Mouse (Mus musculus) right cerebral cortex, postnatal 25 days (tissue): ENCODE measurements around the gene Rab3d.
"Not testable (repeated sequence)": the region's sequence is repeated elsewhere in the genome, so short reads cannot be mapped to it uniquely, and the experiment has no call there.

Source experiments
- DNase-seq: peaks from one replicate; pipeline ENCODE4 v3.0.0; 2022

Rab3d gene

DNA sequence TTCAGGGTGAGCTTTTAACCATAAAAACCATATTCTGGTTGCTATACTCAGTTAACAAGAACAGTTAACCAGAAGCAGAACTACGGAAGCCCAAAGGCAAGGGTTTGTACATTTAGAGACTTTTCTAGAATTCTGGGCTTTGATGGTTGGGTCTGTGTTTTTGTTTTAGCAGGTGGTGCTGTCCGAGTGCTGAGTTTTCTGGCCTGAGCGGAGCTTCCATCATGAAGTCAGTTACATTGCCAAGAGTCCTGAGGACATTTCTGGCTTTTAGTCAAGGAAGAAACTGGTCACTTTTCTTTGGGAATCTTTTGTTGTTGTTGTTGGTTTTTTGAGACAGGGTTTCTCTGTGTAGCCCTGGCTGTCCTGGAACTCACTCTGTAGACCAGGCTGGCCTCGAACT is 14.0 kb downstream of the Rab3d start:
- DNase-seq = no peak

DNA sequence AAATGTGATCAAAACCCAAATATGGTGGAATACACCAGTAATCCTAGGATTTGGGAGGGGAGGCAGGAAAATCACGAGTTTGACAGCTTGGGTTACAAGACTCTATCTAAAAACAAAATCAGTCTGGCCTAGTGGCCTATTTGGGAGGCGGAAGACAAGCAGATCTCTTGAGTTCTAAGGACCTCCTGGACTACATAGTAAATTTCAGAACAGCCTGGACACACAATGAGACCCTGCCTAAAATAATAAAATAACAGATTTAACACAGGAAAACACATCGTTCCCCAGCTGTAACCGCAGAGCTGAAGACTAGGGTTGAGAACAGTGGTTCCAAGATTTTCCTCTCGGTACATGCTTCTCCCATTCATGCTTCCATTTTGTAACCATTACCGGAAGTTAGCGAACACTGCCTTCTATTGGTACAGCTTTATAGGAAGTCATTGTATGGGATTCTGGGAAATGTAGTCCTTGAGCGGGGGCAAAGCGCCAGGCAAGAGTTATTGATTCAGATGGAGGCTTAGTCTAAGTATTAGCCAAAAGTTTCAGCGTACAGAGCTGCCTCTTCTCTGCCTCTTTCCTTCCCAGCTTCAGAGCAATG is 16.7 kb downstream of the Rab3d start:
- peak; percentile 57 for DNase-seq

DNA sequence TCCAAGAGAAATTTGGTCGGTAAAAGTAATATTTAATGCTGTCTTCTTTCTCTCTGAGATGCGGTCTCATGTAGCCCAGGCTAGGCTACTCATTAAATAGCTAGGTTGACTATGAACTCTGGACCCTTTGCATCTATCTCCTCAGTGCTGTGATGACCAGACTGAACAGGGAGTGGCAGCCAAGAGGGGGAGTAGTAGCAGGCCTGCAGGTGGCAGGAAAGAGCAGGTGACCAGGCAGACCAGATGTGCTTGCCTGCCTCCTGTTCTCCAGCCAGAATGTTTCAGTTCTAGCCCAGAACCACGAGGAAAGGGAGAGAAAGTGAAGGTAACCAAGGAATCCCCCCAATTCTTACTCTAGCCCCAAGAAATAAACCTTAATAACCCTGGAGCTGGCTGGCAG is 28.8 kb downstream of the Rab3d start:
- no peak for DNase-seq

DNA sequence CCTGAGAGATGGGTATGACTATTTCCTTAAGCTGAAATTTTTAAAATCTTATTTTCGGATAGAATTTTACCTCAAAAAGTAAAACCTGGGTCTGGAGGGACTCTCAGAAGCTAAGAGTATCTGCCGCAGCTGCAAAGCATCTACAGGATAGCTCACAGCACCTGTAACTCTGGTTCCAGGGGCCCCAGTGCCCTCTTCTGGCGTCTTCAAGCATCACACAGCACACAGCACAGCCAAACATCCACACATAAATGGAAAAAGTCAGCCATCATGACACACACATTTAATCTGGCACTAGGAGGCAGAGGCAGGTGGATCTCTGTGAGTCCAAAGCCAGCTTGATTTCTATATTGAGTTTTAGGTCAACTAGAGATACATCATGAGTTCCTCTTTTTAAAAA is 41.4 kb downstream of the Rab3d start:
- DNase-seq = no peak

DNA sequence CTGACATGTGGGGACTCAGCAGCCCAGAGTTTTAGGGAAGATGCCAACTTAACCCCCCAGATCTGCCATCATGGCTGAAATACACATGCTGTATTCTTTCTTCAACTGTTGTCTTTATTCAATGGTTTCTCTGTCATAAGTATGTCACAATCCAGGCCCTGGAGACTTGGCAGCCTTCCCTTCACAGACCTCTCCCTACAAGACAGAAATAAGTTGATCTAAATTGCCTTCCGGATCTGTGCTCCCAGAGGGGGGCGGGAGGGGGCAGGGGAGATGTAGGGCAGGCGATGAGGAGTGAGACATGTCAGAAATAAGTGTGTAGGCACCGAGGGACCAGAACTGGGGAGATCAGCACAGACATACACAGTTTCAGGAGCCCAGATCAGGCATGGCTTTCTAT is 45.8 kb downstream of the Rab3d start:
- no peak for DNase-seq

DNA sequence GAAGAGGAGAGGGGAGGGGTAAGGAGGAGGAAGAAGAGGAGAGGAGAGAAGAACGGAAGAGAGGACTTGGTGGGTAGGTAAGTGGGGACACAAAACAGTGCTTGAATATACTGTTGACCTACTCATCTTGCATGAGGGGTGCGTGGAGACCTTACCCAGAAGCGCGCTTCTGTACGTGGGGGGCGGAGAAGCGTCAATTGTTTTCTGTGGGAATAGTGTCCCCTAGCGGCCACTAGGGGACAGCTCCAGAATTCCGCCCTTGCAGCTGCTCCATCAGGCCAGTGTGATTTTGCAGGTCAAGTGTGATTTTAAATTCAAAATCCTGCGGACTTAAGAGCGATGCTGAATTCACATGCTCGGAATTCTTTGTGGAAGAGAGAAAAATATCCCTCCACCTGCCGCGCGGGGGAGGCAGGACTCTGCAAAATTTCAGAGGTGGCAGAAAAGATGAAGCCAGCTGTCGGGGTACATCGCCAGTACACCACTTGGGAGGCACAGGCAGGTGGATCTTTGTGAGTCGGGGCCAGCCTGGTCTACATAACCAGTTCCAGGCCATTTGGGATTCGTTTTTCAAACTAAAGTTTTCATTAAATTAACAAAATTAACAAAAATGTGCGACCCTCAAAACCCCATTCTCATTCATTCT is 47.0 kb downstream of the Rab3d start:
- peak; percentile 36 for DNase-seq

DNA sequence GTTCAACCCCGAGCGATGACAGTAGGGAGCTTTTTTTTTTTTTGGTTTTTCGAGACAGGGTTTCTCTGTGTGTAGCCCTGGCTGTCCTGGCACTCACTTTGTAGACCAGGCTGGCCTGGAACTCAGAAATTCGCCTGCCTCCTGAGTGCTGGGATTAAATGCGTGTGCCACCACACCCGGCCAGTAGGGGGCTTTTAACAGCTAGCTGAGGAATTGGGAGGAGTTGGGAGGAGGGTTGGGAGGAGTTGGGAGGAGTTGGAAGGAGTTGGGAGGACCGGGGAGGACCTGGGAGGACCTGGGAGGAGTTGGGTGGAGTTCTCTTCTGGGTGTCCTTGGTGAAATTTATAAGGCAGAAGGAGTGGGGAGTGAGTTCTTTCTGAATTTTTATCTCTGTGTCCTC is 48.7 kb downstream of the Rab3d start:
- not testable (repeated sequence) for DNase-seq

DNA sequence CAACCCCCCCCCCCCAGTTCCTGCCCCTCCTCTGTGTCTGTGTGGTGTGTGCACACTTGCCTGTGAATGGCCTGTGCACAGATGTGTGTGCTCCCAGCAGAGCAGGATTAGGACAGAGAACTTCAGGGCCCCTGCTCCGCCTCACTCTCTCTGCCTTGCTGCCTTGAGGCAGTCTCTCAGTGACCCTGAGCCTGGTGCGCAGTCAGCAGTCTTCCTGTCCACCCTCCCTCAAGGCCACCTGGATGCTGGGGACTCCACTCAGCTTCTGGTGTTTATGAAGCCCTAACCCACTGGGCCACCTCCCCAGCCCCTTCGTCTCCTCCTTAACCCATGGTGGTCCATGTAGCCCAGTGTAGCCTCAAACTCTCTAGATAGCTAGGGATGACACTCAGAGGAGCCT is 50.3 kb downstream of the Rab3d start:
- DNase-seq = no peak

DNA sequence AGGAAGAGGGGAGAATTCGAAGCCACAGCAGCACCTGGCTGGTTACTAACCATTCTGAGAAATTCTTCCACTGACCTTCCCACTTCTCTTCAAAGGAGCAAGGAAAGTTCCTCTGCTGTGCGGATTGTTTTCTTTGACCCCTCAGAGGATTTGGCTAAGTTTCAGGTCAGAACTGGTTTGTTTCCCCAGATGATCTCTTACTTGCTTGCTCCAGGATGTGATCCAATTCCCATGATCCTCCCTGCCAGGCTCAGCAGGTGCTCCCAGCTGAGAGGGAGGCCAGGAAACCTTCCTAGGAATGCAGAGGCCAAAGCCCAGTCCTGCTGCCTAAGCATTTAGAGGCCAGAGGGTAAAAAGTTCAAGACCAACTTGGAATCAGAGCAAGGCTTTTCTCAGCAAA is 51.4 kb downstream of the Rab3d start:
- DNase-seq = no peak

DNA sequence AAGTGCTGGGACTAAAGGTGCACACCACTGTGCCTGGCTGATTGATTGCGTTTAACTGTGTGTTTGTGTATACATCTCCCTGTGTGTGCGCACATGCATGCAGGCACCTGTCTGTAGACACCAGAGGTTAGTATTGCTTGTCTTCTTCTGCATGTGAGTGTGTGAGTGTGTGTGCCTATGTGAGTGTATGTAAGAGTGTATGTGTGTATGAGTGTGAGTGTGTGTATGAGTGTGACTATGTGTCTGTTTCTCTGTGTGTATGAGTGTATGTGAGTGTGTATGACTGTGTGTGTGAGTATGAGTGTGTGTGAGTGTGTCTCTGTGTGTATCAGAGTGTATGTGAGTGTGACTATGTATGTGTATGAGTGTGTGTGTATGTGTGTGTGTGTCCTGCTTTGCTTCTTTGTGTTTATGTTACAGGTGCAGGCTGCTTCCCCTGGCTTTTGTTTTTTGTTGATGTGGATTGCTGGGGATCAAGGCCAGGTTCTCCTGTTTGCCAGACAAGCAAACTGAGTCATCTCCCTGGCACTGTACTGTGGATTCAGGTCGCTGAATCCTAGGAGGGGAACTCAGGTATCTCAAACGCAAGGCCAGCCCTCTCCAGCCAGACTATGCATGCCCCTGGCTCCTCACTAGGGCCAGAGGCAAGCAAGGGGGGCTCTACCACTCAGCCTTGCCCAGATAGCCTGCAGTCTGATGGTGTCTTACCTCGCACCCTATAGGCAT is 52.2 kb downstream of the Rab3d start:
- DNase-seq = no peak

DNA sequence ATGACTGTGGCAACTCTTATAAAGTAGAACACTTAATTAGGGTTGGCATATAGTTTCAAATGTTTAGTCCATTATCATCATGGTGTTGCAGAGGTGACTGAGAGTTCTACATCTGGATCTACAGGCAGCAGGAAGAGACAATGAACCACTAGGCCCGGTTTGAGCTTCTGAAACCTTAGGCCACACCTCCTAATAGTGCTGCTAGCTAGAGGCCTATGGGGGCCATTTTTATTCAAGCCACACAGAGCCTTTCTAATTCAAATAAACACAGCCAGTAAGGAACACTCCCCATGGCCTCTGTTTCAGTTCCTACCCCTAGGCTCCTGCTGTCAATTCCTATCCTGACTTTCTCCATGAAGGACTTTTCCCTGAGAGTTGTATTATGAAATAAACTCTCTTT is 55.8 kb downstream of the Rab3d start:
- DNase-seq = no peak

DNA sequence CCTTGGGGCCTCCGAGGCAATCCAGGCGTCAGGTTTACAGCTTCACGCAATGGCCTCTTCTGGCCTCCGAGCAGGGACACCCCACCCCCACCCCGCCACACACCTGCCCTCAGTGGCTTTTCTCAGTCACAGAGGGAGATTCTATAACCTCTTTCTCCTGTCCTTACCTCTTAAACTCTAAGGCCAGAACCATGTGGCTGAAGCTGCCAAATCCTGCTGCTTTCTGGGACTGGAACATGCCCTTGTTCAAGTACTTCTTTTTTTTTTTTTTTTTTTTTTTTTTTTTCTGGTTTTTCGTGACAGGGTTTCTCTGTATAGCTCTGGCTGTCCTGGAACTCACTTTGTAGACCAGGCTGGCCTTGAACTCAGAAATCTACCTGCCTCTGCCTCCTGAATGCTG is 57.6 kb downstream of the Rab3d start:
- not testable (repeated sequence) for DNase-seq

DNA sequence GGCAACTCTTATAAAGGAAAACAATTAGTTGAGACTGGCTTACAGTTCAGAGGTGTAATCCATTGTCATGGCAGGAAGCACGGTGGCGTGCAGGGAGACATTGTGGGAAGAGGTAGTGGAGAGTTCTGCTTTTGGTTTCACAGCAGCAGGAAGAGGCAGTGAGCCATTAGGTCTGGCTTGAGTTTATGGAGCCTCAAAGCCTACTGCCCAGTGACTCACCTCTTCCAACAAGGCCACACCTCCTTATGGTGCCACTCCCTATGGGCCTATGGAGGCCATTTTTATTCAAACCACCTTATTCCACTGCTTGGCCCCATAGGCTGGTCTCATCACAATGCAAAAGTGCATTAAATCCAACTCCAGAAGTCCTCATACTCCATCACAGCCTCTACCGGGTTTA is 58.4 kb downstream of the Rab3d start:
- no peak for DNase-seq

DNA sequence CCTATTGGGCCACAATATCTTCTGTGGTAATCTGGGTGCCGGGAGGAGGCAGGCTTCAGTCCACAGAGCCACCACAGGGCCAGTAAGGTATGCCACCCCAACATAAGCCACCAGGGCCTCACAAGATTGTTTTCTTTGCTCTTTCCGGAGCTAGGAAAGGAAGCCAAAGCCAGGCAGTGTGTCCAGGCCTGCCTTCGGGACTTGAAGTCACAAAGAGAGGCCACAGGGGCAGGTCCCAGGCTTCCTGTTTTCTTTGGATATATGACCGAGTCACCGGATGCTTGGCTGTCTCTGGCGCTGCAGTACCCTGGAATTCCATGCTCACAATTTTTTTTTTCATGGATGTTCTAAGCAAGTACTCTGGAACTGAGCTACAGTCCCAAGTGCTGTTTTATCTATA is 59.9 kb downstream of the Rab3d start:
- DNase-seq = no peak

DNA sequence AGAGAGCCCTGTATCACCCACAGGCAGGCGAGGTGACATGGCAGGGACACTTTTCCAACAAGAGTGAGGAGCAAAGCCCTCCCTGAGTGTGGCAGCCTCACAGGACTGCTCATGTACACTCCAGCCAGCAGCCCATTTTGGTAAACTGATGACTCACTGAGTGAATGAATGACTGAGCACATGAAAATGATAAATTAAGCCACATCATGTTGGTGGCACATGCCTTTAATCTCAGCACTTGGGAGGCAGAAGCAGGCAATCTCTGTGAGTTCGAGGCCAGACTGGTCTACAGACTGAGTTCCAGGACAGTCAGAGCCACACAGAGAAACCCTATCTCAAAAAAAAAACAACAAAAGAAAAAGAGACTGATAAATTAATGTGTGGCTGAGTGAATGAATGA is 60.5 kb downstream of the Rab3d start:
- no peak for DNase-seq
